Mouse (Mus musculus): ENCODE data around the gene Hk3. TPM values are rescaled to one million over a fixed set of nuclear protein-coding genes. Genes with fewer than 3 reads are reported as not detected.

The Hk3 gene
- total and polyA plus RNA-seq, 3 experiments = 0.84 to 1.2 (median 0.91) TPM

DNA sequence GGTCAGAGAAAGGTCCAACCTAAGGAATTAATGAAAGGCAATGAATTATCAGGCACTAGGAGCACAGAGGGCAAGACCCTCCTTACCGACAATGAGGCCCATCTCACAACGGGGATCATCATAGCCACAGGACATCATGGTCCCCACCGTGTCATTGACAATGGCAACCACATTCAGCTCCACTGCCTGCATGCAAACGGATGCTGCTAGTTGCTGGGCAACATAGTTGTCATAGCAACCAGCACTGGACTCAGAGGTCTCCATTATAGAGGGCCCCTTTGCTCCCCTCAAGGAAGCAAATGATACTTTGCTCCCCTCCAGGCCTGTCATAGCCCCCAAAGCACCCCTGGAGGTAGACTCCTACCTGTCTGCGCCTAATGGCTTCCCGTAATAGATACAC is 12.6 kb downstream of the Hk3 start:
- Histone ChIP-seq H3K27ac (no peak overlapping the region), H3K9ac (ENCODE audit: low read depth, low read length) (no peak overlapping the region), H3K4me3 (no peak overlapping the region), H3K79me2 (replicated peaks; ENCODE audit: control insufficient read depth, insufficient read depth, low read length) (no peaks in the 10 kb centered on the region), H3K36me3 (ENCODE audit: control insufficient read depth, insufficient read depth, low read length) (no peaks in the 10 kb centered on the region), H3K27me3 (ENCODE audit: control insufficient read depth, insufficient read depth, low read length) (no peaks in the 10 kb centered on the region), H3K4me1 (ENCODE audit: control insufficient read depth, insufficient read depth, low read length) (no peaks in the 10 kb centered on the region)
- WGBS = 83% methylated on average over 6 of the region's 6 CpGs
- intact Hi-C loops (cut with DNase I) = no loop called here
- TF ChIP-seq EP300 (IDR thresholded peaks at IDR 0.05; ENCODE audit: insufficient read depth, low read depth, low read length) (no peak), CTCF (IDR thresholded peaks at IDR 0.05) (no peak), POLR2A (IDR thresholded peaks at IDR 0.05; ENCODE audit: insufficient read depth, low read depth, low read length) (no peak)
- no peak for DNase-seq

DNA sequence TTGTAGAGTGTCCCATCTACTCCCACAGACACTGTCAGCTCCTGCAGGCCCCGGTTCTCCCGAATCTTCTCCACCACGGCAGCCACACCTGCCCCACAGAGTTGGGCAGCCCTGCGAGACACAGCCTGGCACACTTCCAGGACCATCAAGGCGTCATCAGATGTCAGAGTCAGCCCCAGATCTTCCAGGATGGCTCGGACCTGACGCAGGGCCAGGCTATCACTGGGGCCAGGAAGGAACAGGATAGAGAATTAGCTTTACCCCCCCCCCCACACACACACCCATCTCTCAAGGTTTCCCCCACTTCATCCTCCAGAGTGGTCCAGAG is 14.8 kb downstream of the Hk3 start:
- Histone ChIP-seq H3K4me1 (ENCODE audit: control insufficient read depth, insufficient read depth, low read length) (no peaks in the 10 kb centered on the region), H3K4me3 (no peak overlapping the region), H3K36me3 (ENCODE audit: control insufficient read depth, insufficient read depth, low read length) (no peaks in the 10 kb centered on the region), H3K9ac (ENCODE audit: low read depth, low read length) (no peak overlapping the region), H3K79me2 (replicated peaks; ENCODE audit: control insufficient read depth, insufficient read depth, low read length) (no peaks in the 10 kb centered on the region), H3K27me3 (ENCODE audit: control insufficient read depth, insufficient read depth, low read length) (no peaks in the 10 kb centered on the region), H3K27ac (no peak overlapping the region)
- 66% methylated on average over 7 of the region's 7 CpGs for WGBS
- intact Hi-C loops (cut with DNase I) = no loop called here
- TF ChIP-seq POLR2A (IDR thresholded peaks at IDR 0.05; ENCODE audit: insufficient read depth, low read depth, low read length) (no peak), EP300 (IDR thresholded peaks at IDR 0.05; ENCODE audit: insufficient read depth, low read depth, low read length) (no peak)
- DNase-seq = no peak

DNA sequence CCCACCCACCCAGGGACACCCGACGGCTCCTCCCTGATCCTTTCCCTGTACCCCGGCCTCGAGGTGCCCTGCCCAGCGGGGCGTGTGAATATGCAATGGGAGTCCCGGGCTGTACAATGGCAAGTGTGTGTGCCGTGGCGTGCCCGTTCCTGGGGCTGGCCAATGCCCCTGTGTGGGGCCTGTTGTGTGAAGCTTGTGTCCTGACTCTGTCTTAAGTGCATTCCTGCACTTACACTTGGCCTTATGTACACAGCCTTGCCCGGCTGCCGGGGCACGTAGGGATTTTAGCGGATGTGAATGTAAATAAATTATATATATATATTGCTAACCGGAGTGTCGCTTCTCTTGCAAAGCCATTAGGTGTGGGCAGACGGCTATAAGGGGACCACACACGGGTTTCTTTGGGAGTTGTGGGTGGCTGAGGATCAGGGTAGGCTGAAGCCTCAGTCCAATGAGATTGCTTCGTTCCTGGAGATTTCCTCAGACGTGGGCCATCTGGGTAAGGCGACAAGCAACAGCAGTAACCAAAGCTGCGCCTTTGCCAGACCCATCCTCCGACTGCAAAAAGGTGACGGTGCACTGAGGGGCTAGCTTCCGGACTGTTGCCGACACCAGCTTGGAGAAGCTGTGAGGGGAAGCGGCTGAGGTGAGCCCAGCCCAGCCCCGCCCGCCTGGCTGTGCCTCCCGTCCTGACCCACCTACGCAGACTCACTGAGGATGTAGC is 15.3 kb downstream of the Hk3 start:
- H3K9ac ChIP-seq (ENCODE audit: low read depth, low read length) = no peak overlapping the region
- no peak overlapping the region for H3K4me3 ChIP-seq
- intact Hi-C loops (cut with DNase I) = no loop called here
- no peaks in the 10 kb centered on the region for H3K27me3 ChIP-seq (ENCODE audit: control insufficient read depth, insufficient read depth, low read length)
- no peak overlapping the region for H3K27ac ChIP-seq
- 79% methylated on average over 31 of the region's 31 CpGs for WGBS
- no peaks in the 10 kb centered on the region for H3K4me1 ChIP-seq (ENCODE audit: control insufficient read depth, insufficient read depth, low read length)
- no peak for DNase-seq
- no peak for TF ChIP-seq EP300 (IDR thresholded peaks at IDR 0.05; ENCODE audit: insufficient read depth, low read depth, low read length)
- no peak for TF ChIP-seq POLR2A (IDR thresholded peaks at IDR 0.05; ENCODE audit: insufficient read depth, low read depth, low read length)
- no peak for TF ChIP-seq CTCF (IDR thresholded peaks at IDR 0.05)
- H3K36me3 ChIP-seq (ENCODE audit: control insufficient read depth, insufficient read depth, low read length) = no peaks in the 10 kb centered on the region
- no peaks in the 10 kb centered on the region for H3K79me2 ChIP-seq (replicated peaks; ENCODE audit: control insufficient read depth, insufficient read depth, low read length)

DNA sequence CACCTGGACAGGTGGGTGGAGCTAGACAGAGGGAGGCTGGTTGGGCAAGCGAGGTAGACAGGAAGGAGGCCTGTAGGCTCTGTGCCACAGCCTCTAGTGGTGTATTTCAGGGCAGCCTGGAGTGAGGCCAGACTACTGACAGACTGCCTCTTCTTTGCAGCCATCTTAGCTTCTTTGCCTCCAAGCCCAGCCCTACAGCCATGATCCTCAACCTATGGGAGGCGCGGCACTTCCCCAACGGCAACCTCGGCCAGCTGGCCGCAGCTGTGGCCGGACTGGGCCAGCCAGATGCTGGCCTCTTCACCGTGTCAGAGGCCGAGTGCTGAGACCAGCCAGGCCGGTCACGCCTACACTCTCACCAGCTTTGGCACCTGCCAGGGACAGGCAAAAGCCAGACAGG is 16.5 kb downstream of the Hk3 start:
- no peak for DNase-seq
- no peaks in the 10 kb centered on the region for H3K27me3 ChIP-seq (ENCODE audit: control insufficient read depth, insufficient read depth, low read length)
- H3K36me3 ChIP-seq (ENCODE audit: control insufficient read depth, insufficient read depth, low read length) = no peaks in the 10 kb centered on the region
- H3K27ac ChIP-seq = no peak overlapping the region
- intact Hi-C loops (cut with DNase I) = no loop called here
- no peaks in the 10 kb centered on the region for H3K79me2 ChIP-seq (replicated peaks; ENCODE audit: control insufficient read depth, insufficient read depth, low read length)
- no peak overlapping the region for H3K9ac ChIP-seq (ENCODE audit: low read depth, low read length)
- 72% methylated on average over 11 of the region's 11 CpGs for WGBS
- H3K4me1 ChIP-seq (ENCODE audit: control insufficient read depth, insufficient read depth, low read length) = no peaks in the 10 kb centered on the region
- no peak for TF ChIP-seq POLR2A (IDR thresholded peaks at IDR 0.05; ENCODE audit: insufficient read depth, low read depth, low read length)
- no peak for TF ChIP-seq EP300 (IDR thresholded peaks at IDR 0.05; ENCODE audit: insufficient read depth, low read depth, low read length)
- TF ChIP-seq CTCF (IDR thresholded peaks at IDR 0.05) = no peak
- no peak overlapping the region for H3K4me3 ChIP-seq

DNA sequence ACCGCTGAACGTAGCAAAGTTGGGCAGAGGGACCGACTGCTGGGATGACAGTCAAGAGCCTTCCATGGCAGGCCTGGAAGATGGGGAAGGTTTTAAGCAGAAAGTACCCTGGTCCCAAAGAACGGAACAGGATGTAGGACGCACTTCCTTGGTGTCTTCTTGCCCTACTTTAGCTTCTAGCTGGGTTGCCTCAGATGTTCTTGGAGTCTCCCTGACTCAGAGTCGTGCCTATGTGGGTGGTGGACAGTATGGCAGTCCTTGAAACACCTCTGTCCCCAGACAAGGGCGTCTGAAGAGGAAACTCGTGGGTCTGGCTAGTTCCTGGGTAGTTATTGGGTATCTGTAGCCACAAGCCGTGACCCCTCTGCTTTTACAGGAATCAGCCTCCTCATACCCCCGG is 19.1 kb downstream of the Hk3 start:
- Histone ChIP-seq H3K27me3 (ENCODE audit: control insufficient read depth, insufficient read depth, low read length) (no peaks in the 10 kb centered on the region), H3K9ac (ENCODE audit: low read depth, low read length) (no peak overlapping the region), H3K36me3 (ENCODE audit: control insufficient read depth, insufficient read depth, low read length) (no peaks in the 10 kb centered on the region), H3K79me2 (replicated peaks; ENCODE audit: control insufficient read depth, insufficient read depth, low read length) (no peaks in the 10 kb centered on the region), H3K4me3 (no peak overlapping the region), H3K4me1 (ENCODE audit: control insufficient read depth, insufficient read depth, low read length) (no peaks in the 10 kb centered on the region), H3K27ac (no peak overlapping the region)
- no peak for DNase-seq
- no peak for TF ChIP-seq EP300 (IDR thresholded peaks at IDR 0.05; ENCODE audit: insufficient read depth, low read depth, low read length)
- TF ChIP-seq POLR2A (IDR thresholded peaks at IDR 0.05; ENCODE audit: insufficient read depth, low read depth, low read length) = no peak
- TF ChIP-seq CTCF (IDR thresholded peaks at IDR 0.05) = no peak
- 61% methylated on average over 10 of the region's 10 CpGs for WGBS
- intact Hi-C loops (cut with DNase I) = no loop called here

DNA sequence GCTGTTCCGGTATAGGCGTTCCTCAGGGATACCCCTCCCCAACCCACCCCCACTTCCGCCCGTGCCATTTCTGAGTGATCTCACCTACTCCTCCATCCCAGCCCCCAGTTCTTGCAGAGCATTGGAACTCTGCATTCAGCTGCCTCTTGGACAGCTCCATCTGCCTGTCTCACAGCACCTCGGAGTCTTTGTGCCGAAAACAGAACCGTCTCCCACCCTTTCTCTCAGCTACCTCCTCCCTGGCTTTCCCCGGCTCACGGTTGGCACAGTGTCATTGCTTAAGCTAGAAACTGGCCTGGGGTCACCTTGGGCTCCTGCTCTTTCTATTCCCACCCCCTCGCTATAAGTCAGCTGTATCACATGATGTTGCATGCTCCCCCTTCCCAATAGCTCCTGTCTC is 20.8 kb downstream of the Hk3 start:
- no peaks in the 10 kb centered on the region for H3K79me2 ChIP-seq (replicated peaks; ENCODE audit: control insufficient read depth, insufficient read depth, low read length)
- no peaks in the 10 kb centered on the region for H3K27me3 ChIP-seq (ENCODE audit: control insufficient read depth, insufficient read depth, low read length)
- intact Hi-C loops (cut with DNase I) = no loop called here
- H3K4me3 ChIP-seq = no peak overlapping the region
- no peaks in the 10 kb centered on the region for H3K4me1 ChIP-seq (ENCODE audit: control insufficient read depth, insufficient read depth, low read length)
- H3K27ac ChIP-seq = no peak overlapping the region
- H3K9ac ChIP-seq (ENCODE audit: low read depth, low read length) = no peak overlapping the region
- no peak for DNase-seq
- H3K36me3 ChIP-seq (ENCODE audit: control insufficient read depth, insufficient read depth, low read length) = no peaks in the 10 kb centered on the region
- TF ChIP-seq EP300 (IDR thresholded peaks at IDR 0.05; ENCODE audit: insufficient read depth, low read depth, low read length) (no peak), POLR2A (IDR thresholded peaks at IDR 0.05; ENCODE audit: insufficient read depth, low read depth, low read length) (no peak), CTCF (IDR thresholded peaks at IDR 0.05) (no peak)
- 69% methylated on average over 10 of the region's 10 CpGs for WGBS
